ENCODE assay signal across 8 mouse cellular contexts in the genomic region with DNA sequence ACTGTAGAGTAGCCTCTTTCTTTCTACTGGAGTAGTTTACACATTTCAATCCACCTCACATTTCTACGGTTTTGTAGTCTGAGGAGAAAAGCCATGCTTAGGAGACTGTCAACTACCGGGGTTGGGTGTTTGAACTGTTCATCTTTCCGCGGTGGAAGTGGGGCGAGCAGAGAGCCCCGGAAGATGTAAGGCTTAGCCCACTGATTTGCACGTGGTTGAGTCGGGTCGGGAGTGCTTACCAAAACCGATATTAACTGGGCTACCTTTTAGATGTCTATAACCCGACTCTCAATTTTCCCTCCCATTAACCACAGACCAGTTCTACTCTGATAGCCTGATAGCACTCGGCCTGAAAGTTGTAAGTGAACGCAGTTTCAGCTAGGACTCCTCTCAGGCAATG. TPM values are rescaled to one million over a fixed set of nuclear protein-coding genes. Genes with fewer than 3 reads are reported as not detected.
DNase-seq lines count a peak whose midpoint lies in the region; ATAC-seq and TF ChIP-seq lines count a peak whose summit lies in the region.

No protein-coding gene starts in this region.

- H3K4me1 ChIP-seq in kidney, embryonic 14.5 days (ENCODE audit: control insufficient read depth, insufficient read depth, low read length), result peaks cover 15% of the 10 kb centered on the region
- peaks cover 0 to 4% of the 10 kb centered on the region in 2 experiments; a peak in 1 of 4 replicates for H3K4me1 ChIP-seq in ES-E14 (ENCODE audit: control insufficient read depth in 2 of 2, insufficient read depth in 2 of 2, low read length in 2 of 2, poor library complexity in 1 of 2)
- H3K4me1 ChIP-seq in heart, postnatal 0 days (ENCODE audit: control insufficient read depth, insufficient read depth), result peaks cover 9% of the 10 kb centered on the region; the same call in 1 of the 2 replicates

- in situ Hi-C loops in ES-E14 (cut with MboI; ENCODE audit: low sequenced_read_pairs in 2 of 2, unreplicated experiment in 2 of 2), result loop anchor here in 1 of 2 experiments (25.0 kb wide), 1 partner anchor 1901 kb away; no protein-coding TSS in a partner anchor

- WGBS in kidney, embryonic 14.5 days, result 5% methylated on average over 13 of the region's 13 CpGs
- WGBS in heart, postnatal 0 days, result 26% methylated on average over 13 of the region's 13 CpGs

- peaks cover 14% of the 10 kb centered on the region for H3K79me2 ChIP-seq in myocyte (ENCODE audit: control insufficient read depth, insufficient read depth)

- ATAC-seq in kidney, embryonic 14.5 days (ENCODE audit: low FRiP score, low TSS enrichment), result no peak
- no peak for ATAC-seq in heart, postnatal 0 days (ENCODE audit: insufficient read depth, low read depth)

- peak overlapping the region; percentile 61 for H3K4me3 ChIP-seq in kidney, embryonic 14.5 days (ENCODE audit: low read length)
- peak overlapping the region; percentile 70 to 74 for H3K4me3 ChIP-seq in ES-E14 (ENCODE audit: insufficient read depth in 1 of 2, low read depth in 1 of 2, low read length in 2 of 2, poor library complexity in 1 of 2, severe bottlenecking in 1 of 2)
- peak overlapping the region; percentile 56; the same call in 1 of the 2 replicates for H3K4me3 ChIP-seq in heart, postnatal 0 days (ENCODE audit: low read depth, low read length)
- H3K4me3 ChIP-seq in myocyte, result peak overlapping the region; percentile 95

- no peak overlapping the region for H3ac ChIP-seq in myocyte (ENCODE audit: control insufficient read depth, insufficient read length)

- H3K9ac ChIP-seq in kidney, embryonic 14.5 days (ENCODE audit: low read depth, low read length), result 0 out of 2 replicates have a peak overlapping the region, but pooled peaks have one; percentile 5
- no peak overlapping the region for H3K9ac ChIP-seq in ES-E14 (ENCODE audit: insufficient read depth, low read depth, low read length, poor library complexity, severe bottlenecking)
- no peak overlapping the region for H3K9ac ChIP-seq in heart, postnatal 0 days (replicated peaks; ENCODE audit: low read depth, low read length)

- DNase-seq in kidney, postnatal 10 days, result no peak
- DNase-seq in ES-E14 (ENCODE audit: low read depth, low spot score), result no peak
- DNase-seq in heart, postnatal 0 days (ENCODE audit: low spot score), result no peak
- DNase-seq in layer of hippocampus, adult 9-10 months (ENCODE audit: low spot score), result no peak
- DNase-seq in urinary bladder, postnatal 36 days (ENCODE audit: low spot score in 2 of 2), result no peak
- DNase-seq in adrenal gland, postnatal 25 days, result no peak

- no peak for TF ChIP-seq POLR2A in myocyte (IDR thresholded peaks at IDR 0.05; ENCODE audit: insufficient read length, low read depth)

- peaks cover 17% of the 10 kb centered on the region for H3K27me3 ChIP-seq in kidney, embryonic 14.5 days (ENCODE audit: control insufficient read depth, insufficient read depth, low read length)
- peaks cover 63% of the 10 kb centered on the region for H3K27me3 ChIP-seq in heart, postnatal 0 days (ENCODE audit: control insufficient read depth, insufficient read depth, low read length)
- no peaks in the 10 kb centered on the region for H3K27me3 ChIP-seq in myocyte (ENCODE audit: control insufficient read depth, insufficient read depth, insufficient read length)

- peak overlapping the region; percentile 94 for H3K4me2 ChIP-seq in kidney, embryonic 14.5 days (replicated peaks; ENCODE audit: low read depth, low read length)
- H3K4me2 ChIP-seq in heart, postnatal 0 days (ENCODE audit: low read depth, low read length), result peak overlapping the region; percentile 75
- H3K4me2 ChIP-seq in myocyte (ENCODE audit: low read depth), result peak overlapping the region; percentile 88

- H3K27ac ChIP-seq in kidney, embryonic 14.5 days (ENCODE audit: low read depth, low read length), result no peak overlapping the region
- H3K27ac ChIP-seq in ES-E14 (ENCODE audit: insufficient read depth, low read depth, low read length, poor library complexity, severe bottlenecking), result no peak overlapping the region
- no peak overlapping the region for H3K27ac ChIP-seq in heart, postnatal 0 days (ENCODE audit: low read depth)

- no peaks in the 10 kb centered on the region for H3K9me3 ChIP-seq in kidney, embryonic 14.5 days (ENCODE audit: control insufficient read depth, low read length)
- no peaks in the 10 kb centered on the region for H3K9me3 ChIP-seq in ES-E14 (ENCODE audit: control insufficient read depth, insufficient read depth, low read depth, low read length)
- H3K9me3 ChIP-seq in heart, postnatal 0 days (replicated peaks; ENCODE audit: control insufficient read depth, low read length), result no peaks in the 10 kb centered on the region

- TF ChIP-seq EP300 in heart, postnatal 0 days (IDR thresholded peaks at IDR 0.05; ENCODE audit: low read depth), result no peak

- no peaks in the 10 kb centered on the region for H3K36me3 ChIP-seq in kidney, embryonic 14.5 days (ENCODE audit: control insufficient read depth, insufficient read depth, low read length)
- H3K36me3 ChIP-seq in ES-E14 (ENCODE audit: control insufficient read depth, insufficient read depth, low read length, poor library complexity, severe bottlenecking) (no peaks in the 10 kb centered on the region; the same call in none of the 2 replicates), myocyte (ENCODE audit: control insufficient read depth, insufficient read depth) (peaks cover 8% of the 10 kb centered on the region)
- H3K36me3 ChIP-seq in heart, postnatal 0 days (replicated peaks; ENCODE audit: control insufficient read depth, insufficient read depth, low read length), result no peaks in the 10 kb centered on the region

- TF ChIP-seq CTCF in heart, postnatal 0 days (IDR thresholded peaks at IDR 0.05; ENCODE audit: low read depth), result no peak

TF ChIP-seq in ES-E14, 5 proteins besides CTCF, POLR2A, EP300 and RAD21:
- TF ChIP-seq ZNF384 (IDR thresholded peaks at IDR 0.05; ENCODE audit: low read depth, low read length) (no peak), CHD2 (IDR thresholded peaks at IDR 0.05; ENCODE audit: low read depth, low read length) (no peak), MAFK (IDR thresholded peaks at IDR 0.05; ENCODE audit: insufficient read depth, low read depth, low read length) (no peak), ZC3H11A (IDR thresholded peaks at IDR 0.05; ENCODE audit: borderline replicate concordance, low read depth, low read length) (no peak), HCFC1 (IDR thresholded peaks at IDR 0.05; ENCODE audit: borderline replicate concordance, insufficient read depth, low read length) (no peak)

TF ChIP-seq in myocyte, 11 proteins besides CTCF, POLR2A, EP300 and RAD21:
- TF ChIP-seq CEBPB (IDR thresholded peaks at IDR 0.05; ENCODE audit: insufficient read depth, poor library complexity, severe bottlenecking) (no peak), REST (IDR thresholded peaks at IDR 0.05; ENCODE audit: insufficient read depth, insufficient read length) (no peak), MYOG (IDR thresholded peaks at IDR 0.05; ENCODE audit: control insufficient read depth in 1 of 3, insufficient read depth in 1 of 3, insufficient read length in 2 of 3, low read depth in 2 of 3) (no peak), USF1 (IDR thresholded peaks at IDR 0.05; ENCODE audit: low read depth) (no peak)
TF ChIP-seq in myocyte: peak in this region for 0.

RNA-seq across cellular contexts. Expression of gene Lef1, which starts 2.8 kb away (rescaled TPM):
- 31.9 and 32.1 TPM in 2 replicates for polyA plus RNA-seq in kidney, embryonic 14.5 days (2014; fragmentation: Nextera tagmentation; extraction: Ambion mirVana)
- 9.2 and 11.1 TPM in 2 replicates for total RNA-seq in ES-E14 (2012; rRNA removed)
- total RNA-seq in heart, postnatal 0 days (2014; rRNA removed; ENCODE audit: low replicate concordance), result 4.8 TPM in 1 of 2 replicates, not detected in the other
- polyA plus RNA-seq in heart, postnatal 0 days (2015; fragmentation: Nextera tagmentation; extraction: Ambion mirVana), result 0.87 and 1.2 TPM in 2 replicates
- 4.5 TPM for polyA plus RNA-seq in myocyte (2012; fragmentation: generic; extraction: Trizol)
- total RNA-seq in adrenal gland, postnatal 25 days (2021), result 13.3 and 15.7 TPM in 2 replicates
